Mouse (Mus musculus): ENCODE data around the gene Slc38a3.

GRCm38 (mm10) chr9:107657144-107657543 lies 12.2 kb downstream of the Slc38a3 start:
- TF ChIP-seq CTCF (IDR thresholded peaks at IDR 0.05; ENCODE audit: low read depth), result no peak
- no peak for TF ChIP-seq EP300 (IDR thresholded peaks at IDR 0.05; ENCODE audit: low read depth)

All from heart, postnatal 0 days (tissue).